Mouse (Mus musculus) embryonic fibroblast, embryonic 13.5 days (primary cell): ENCODE results near the gene Tmem212.

ENCODE experiments used
- CTCF ChIP-seq: IDR thresholded peaks from 2 replicates; pipeline ENCODE4 v1.5.1; 2011; ENCODE audit warnings: mild to moderate bottlenecking, control low read depth, low read length, moderate library complexity, borderline replicate concordance; ENCODE audit not compliant: insufficient read depth
- POLR2A ChIP-seq: IDR thresholded peaks from 2 replicates; pipeline ENCODE4 v1.6.1; 2011; ENCODE audit warnings: low read depth, mild to moderate bottlenecking, control low read depth, low read length, moderate library complexity

- TF ChIP-seq CTCF (no peak), POLR2A (no peak)
Observed at GRCm38 (mm10) chr3:27936731-27937130, 40.6 kb upstream of the Tmem212 start.
